In genomic region chr6:140998069-140998468, GRCm38 (mm10) we compare ENCODE assay signal across 27 mouse cellular contexts.
DNase-seq lines count a peak whose midpoint lies in the region; ATAC-seq and TF ChIP-seq lines count a peak whose summit lies in the region.
"Had no signal": no experiment of that assay in that cellular context is flagged by ENCODE, and none has a peak within 500 bp of the region (broad histone marks: within the 10 kb centered on the region; RNA-seq: fewer than 3 reads in every experiment).

No protein-coding gene starts in this region.

- H3K27me3 ChIP-seq in embryonic facial prominence, embryonic 14.5 days (replicated peaks; ENCODE audit: control insufficient read depth, insufficient read depth, low read length) = no peaks in the 10 kb centered on the region
- no peaks in the 10 kb centered on the region for H3K27me3 ChIP-seq in embryonic facial prominence, embryonic 10.5 days (replicated peaks; ENCODE audit: low read depth, poor library complexity, severe bottlenecking)
- H3K27me3 ChIP-seq in midbrain, embryonic 14.5 days (ENCODE audit: control insufficient read depth, insufficient read depth, low read length) = no peaks in the 10 kb centered on the region
- no peaks in the 10 kb centered on the region for H3K27me3 ChIP-seq in midbrain, embryonic 10.5 days (ENCODE audit: low read depth, poor library complexity, severe bottlenecking)
- no peaks in the 10 kb centered on the region for H3K27me3 ChIP-seq in midbrain, postnatal 0 days (ENCODE audit: insufficient read depth, low read length)
- H3K27me3 ChIP-seq: embryonic facial prominence, embryonic 13.5 days; heart, embryonic 12.5 days; heart, embryonic 15.5 days; hindbrain, embryonic 13.5 days had no signal

- no peaks in the 10 kb centered on the region for H3K4me1 ChIP-seq in embryonic facial prominence, embryonic 14.5 days (ENCODE audit: control insufficient read depth, insufficient read depth, low read length)
- no peaks in the 10 kb centered on the region for H3K4me1 ChIP-seq in embryonic facial prominence, embryonic 10.5 days
- H3K4me1 ChIP-seq in midbrain, embryonic 14.5 days (ENCODE audit: control insufficient read depth, insufficient read depth, low read length) = peaks cover 19% of the 10 kb centered on the region
- H3K4me1 ChIP-seq in midbrain, embryonic 10.5 days = peaks cover 33% of the 10 kb centered on the region
- no peaks in the 10 kb centered on the region; the same call in 1 of the 2 replicates for H3K4me1 ChIP-seq in midbrain, postnatal 0 days (ENCODE audit: insufficient read depth, low read length)

- no peak overlapping the region for H3K4me2 ChIP-seq in embryonic facial prominence, embryonic 14.5 days (ENCODE audit: low read depth, low read length)
- no peak overlapping the region for H3K4me2 ChIP-seq in midbrain, embryonic 14.5 days (ENCODE audit: low read length)
- H3K4me2 ChIP-seq in midbrain, postnatal 0 days (ENCODE audit: low read depth, low read length, poor library complexity, severe bottlenecking) = no peak overlapping the region
- H3K4me2 ChIP-seq: embryonic facial prominence, embryonic 13.5 days; heart, embryonic 12.5 days; heart, embryonic 15.5 days; hindbrain, embryonic 13.5 days had no signal

- 55% methylated on average over 7 of the region's 7 CpGs for WGBS in embryonic facial prominence, embryonic 14.5 days
- WGBS in embryonic facial prominence, embryonic 10.5 days = 89% methylated on average over 7 of the region's 7 CpGs
- WGBS in midbrain, embryonic 14.5 days = 63% methylated on average over 7 of the region's 7 CpGs
- WGBS in midbrain, embryonic 10.5 days = 87% methylated on average over 7 of the region's 7 CpGs
- 49% methylated on average over 7 of the region's 7 CpGs for WGBS in midbrain, postnatal 0 days

- H3K27ac ChIP-seq in embryonic facial prominence, embryonic 14.5 days (replicated peaks; ENCODE audit: low read depth, low read length) = no peak overlapping the region
- H3K27ac ChIP-seq in embryonic facial prominence, embryonic 10.5 days (replicated peaks) = no peak overlapping the region
- H3K27ac ChIP-seq in midbrain, embryonic 14.5 days (replicated peaks; ENCODE audit: low read depth, low read length) = no peak overlapping the region
- no peak overlapping the region for H3K27ac ChIP-seq in midbrain, embryonic 10.5 days (replicated peaks)
- no peak overlapping the region for H3K27ac ChIP-seq in midbrain, postnatal 0 days (ENCODE audit: low read depth, low read length)
- H3K27ac ChIP-seq: embryonic facial prominence, embryonic 13.5 days; gastrocnemius, adult 2 months; heart, embryonic 15.5 days; hindbrain, embryonic 10.5 days; hindbrain, embryonic 13.5 days had no signal

- peak; percentile 64 for DNase-seq in embryonic facial prominence, embryonic 14.5 days (ENCODE audit: low spot score)
- no peak for DNase-seq in embryonic facial prominence, embryonic 10.5 days (ENCODE audit: low spot score)
- DNase-seq in midbrain, embryonic 14.5 days = peak; percentile 63
- no peak for DNase-seq in midbrain, embryonic 10.5 days (ENCODE audit: low spot score)
- peak; percentile 9 for DNase-seq in brain, adult 2 months (ENCODE audit: low read depth, low spot score)
- DNase-seq in midbrain, postnatal 0 days (ENCODE audit: low spot score) = no peak
- no peak for DNase-seq in thymus, postnatal 10 days (ENCODE audit: low spot score in 2 of 2)
- DNase-seq: adrenal gland, adult 8-10 months; adrenal gland, postnatal 25 days; cerebellum, adult 11 months; cerebellum, adult 2 months; cerebellum, adult 9-11 months; cerebellum, postnatal 25 days; forebrain, postnatal 0 days; gastrocnemius, adult 2 months; gastrocnemius, postnatal 14 days; heart, adult 11 months; heart, postnatal 10 days; heart, postnatal 36 days had no signal

- no peaks in the 10 kb centered on the region for H3K36me3 ChIP-seq in embryonic facial prominence, embryonic 14.5 days (ENCODE audit: control insufficient read depth, insufficient read depth, low read length)
- no peaks in the 10 kb centered on the region for H3K36me3 ChIP-seq in embryonic facial prominence, embryonic 10.5 days (replicated peaks)
- H3K36me3 ChIP-seq in midbrain, embryonic 14.5 days (ENCODE audit: control insufficient read depth, insufficient read depth, low read length) = no peaks in the 10 kb centered on the region
- H3K36me3 ChIP-seq in midbrain, embryonic 10.5 days = no peaks in the 10 kb centered on the region
- no peaks in the 10 kb centered on the region for H3K36me3 ChIP-seq in midbrain, postnatal 0 days (ENCODE audit: insufficient read depth, low read length)
- H3K36me3 ChIP-seq: embryonic facial prominence, embryonic 13.5 days; heart, embryonic 12.5 days; heart, embryonic 15.5 days; hindbrain, embryonic 10.5 days; hindbrain, embryonic 13.5 days had no signal

- H3K4me3 ChIP-seq in embryonic facial prominence, embryonic 14.5 days (ENCODE audit: low read depth, low read length) = no peak overlapping the region
- H3K4me3 ChIP-seq in embryonic facial prominence, embryonic 10.5 days = no peak overlapping the region
- H3K4me3 ChIP-seq in midbrain, embryonic 14.5 days (replicated peaks; ENCODE audit: low read depth, low read length) = no peak overlapping the region
- no peak overlapping the region for H3K4me3 ChIP-seq in midbrain, embryonic 10.5 days
- no peak overlapping the region for H3K4me3 ChIP-seq in midbrain, postnatal 0 days (ENCODE audit: low read depth, low read length)
- H3K4me3 ChIP-seq: embryonic facial prominence, embryonic 13.5 days; gastrocnemius, adult 2 months; heart, embryonic 12.5 days; heart, embryonic 15.5 days; hindbrain, embryonic 10.5 days; hindbrain, embryonic 13.5 days had no signal

- H3K9ac ChIP-seq in embryonic facial prominence, embryonic 14.5 days (ENCODE audit: low read depth, low read length) = no peak overlapping the region
- H3K9ac ChIP-seq in midbrain, embryonic 14.5 days (replicated peaks; ENCODE audit: low read length) = no peak overlapping the region
- H3K9ac ChIP-seq in midbrain, postnatal 0 days (replicated peaks; ENCODE audit: low read length, poor library complexity, severe bottlenecking) = no peak overlapping the region
- H3K9ac ChIP-seq: embryonic facial prominence, embryonic 13.5 days; forebrain, postnatal 0 days; heart, embryonic 12.5 days; heart, embryonic 15.5 days; hindbrain, embryonic 13.5 days had no signal

- no peak for TF ChIP-seq CTCF in midbrain, postnatal 0 days (IDR thresholded peaks at IDR 0.05)

- no peak for ATAC-seq in embryonic facial prominence, embryonic 14.5 days (ENCODE audit: low read depth)
- no peak for ATAC-seq in midbrain, embryonic 14.5 days (ENCODE audit: low FRiP score, low TSS enrichment)
- ATAC-seq in midbrain, postnatal 0 days (ENCODE audit: low FRiP score) = 0 out of 2 replicates have a peak, but pooled peaks have one; percentile 53
- ATAC-seq: activated CD4-positive, CD25-positive, alpha-beta regulatory T cell, adult 4 months; forebrain, embryonic 14.5 days; forebrain, postnatal 0 days; hindbrain, embryonic 16.5 days had no signal

- no peaks in the 10 kb centered on the region for H3K9me3 ChIP-seq in embryonic facial prominence, embryonic 14.5 days (ENCODE audit: control insufficient read depth, low read length)
- 0 out of 2 replicates have a peak, but pooled peaks cover 3% of the 10 kb centered on the region for H3K9me3 ChIP-seq in embryonic facial prominence, embryonic 10.5 days
- no peaks in the 10 kb centered on the region for H3K9me3 ChIP-seq in midbrain, embryonic 14.5 days (ENCODE audit: control insufficient read depth, low read length)
- peaks cover 4% of the 10 kb centered on the region; the same call in 1 of the 2 replicates for H3K9me3 ChIP-seq in midbrain, embryonic 10.5 days (replicated peaks)
- no peaks in the 10 kb centered on the region for H3K9me3 ChIP-seq in midbrain, postnatal 0 days (ENCODE audit: low read length)
- H3K9me3 ChIP-seq: heart, embryonic 12.5 days; heart, embryonic 15.5 days; hindbrain, embryonic 13.5 days had no signal

Comparison
In these comparisons a context has a peak if more than half of its experiments do, and no peak if none do; other contexts are left out.
1. DNase-seq: peak in embryonic facial prominence, embryonic 14.5 days (single experiment), midbrain, embryonic 14.5 days (single experiment) and brain, adult 2 months (single experiment); none in embryonic facial prominence, embryonic 10.5 days (single experiment), midbrain, embryonic 10.5 days (single experiment), midbrain, postnatal 0 days (single experiment) and thymus, postnatal 10 days (0 of 2).